Mouse (Mus musculus): ENCODE data around the gene Smu1.
"Not testable (repeated sequence)": the region's sequence is repeated elsewhere in the genome, so short reads cannot be mapped to it uniquely, and the experiment has no call there.

Smu1 gene

DNA sequence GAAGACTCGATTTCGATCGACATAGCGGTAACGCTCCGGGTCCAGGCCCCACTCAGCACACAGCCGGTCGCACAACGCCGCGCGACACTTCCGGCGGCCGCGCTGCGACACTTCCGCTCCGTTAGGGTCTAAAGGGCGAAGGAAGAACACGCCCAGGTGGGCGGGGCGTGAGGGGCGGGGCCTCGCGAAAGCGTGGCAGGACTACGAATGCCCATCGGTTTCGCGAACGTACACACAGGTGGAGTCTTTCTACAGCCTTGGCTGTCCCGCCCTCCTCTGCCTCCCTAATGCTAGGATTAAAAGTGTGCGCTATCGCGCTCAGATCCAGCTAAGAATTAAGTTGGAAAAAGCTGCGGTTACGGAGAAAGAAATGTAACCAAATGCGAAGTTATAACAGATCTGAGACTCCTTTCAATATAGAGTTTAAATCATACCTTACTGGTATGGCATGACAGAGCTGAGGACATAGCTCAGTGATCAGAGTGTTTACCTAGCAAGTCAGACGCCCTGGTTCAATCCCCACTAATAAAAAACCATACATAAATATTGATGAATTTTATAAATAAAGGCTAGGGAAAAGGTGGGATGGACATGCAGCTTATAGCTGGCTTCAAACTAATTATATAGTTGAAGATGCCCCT is at the start of gene Smu1:
Gene Smu1 (minus strand): TSS at position 144 of the 641 bp plus-strand sequence.
- peak; percentile 98 to 99 for DNase-seq

DNA sequence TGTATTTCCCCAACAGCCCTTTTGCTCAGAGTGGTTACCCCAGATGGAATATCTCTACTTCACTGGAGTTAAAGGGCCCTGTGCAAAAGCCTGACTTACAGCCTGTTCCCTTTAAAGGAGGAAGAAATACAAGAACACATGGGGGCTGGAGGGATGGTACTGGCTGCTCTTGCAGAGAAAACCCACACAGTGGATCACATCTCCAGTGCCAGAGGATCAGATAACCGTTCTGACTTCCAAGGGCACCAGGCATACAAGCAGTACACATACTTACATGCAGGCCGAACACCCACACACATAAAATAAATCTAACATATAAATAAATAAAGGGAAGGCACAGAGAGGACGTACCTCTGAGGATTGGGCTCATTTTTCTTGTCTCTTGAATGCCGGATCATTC is 49.7 kb upstream of the Smu1 start:
- DNase-seq = no peak

DNA sequence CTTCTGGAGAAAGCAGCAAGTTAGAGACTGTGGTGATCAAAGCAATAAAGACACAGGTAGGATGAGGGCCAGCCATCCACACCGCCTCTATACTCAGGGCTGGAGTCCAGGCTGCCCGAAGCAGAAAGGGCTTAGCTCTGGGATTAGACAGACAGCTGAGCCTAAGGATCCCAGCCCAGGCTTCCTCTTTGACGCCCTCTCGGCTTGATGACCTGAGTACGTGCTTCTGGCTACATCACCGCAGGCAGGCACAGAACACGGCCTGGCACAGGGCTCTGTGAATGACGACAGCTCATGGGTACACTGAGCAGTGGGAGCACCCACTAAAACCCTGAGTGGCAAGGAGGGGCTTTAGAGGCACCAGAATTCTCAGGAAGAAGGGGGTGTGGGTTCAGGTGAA is 47.7 kb upstream of the Smu1 start:
- no peak for DNase-seq

DNA sequence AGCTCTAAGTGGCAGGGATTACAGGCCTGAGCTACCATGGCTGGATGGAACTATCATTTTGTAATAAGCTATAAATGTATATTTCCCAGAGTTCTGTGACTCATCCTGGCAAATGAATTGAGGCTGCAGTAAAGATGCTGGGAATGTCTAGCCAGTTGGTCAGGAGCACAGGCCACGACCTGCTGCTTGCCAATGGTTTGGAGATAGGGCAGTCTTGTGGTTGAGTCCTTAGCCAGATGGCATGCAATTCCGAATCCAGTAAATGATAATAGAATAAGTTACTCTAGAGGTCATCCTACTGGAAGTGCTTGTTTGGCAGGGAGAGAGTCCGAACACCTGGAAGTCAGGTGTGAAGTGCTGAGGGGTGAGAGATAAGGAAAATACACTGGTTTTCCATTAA is 45.1 kb upstream of the Smu1 start:
- DNase-seq = no peak

DNA sequence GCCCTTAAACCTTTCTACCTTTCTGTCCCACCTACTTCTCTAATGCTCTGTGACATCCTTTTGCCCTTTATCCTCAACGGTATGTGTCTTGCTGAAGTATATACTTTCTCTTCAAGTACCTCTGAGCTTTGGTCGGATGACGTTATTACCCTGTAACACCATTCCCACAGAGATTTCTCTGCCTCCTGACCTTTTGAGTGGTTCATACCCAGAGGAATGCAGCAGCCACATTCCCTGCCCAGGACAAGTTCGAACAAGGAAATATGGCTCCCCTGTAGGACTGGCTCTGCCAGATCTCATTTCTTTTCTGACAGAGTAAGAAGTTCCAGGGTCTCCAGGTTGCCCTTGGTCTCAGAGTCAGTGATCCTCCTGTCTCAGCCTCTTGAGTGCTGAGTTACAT is 44.2 kb upstream of the Smu1 start:
- DNase-seq = no peak

DNA sequence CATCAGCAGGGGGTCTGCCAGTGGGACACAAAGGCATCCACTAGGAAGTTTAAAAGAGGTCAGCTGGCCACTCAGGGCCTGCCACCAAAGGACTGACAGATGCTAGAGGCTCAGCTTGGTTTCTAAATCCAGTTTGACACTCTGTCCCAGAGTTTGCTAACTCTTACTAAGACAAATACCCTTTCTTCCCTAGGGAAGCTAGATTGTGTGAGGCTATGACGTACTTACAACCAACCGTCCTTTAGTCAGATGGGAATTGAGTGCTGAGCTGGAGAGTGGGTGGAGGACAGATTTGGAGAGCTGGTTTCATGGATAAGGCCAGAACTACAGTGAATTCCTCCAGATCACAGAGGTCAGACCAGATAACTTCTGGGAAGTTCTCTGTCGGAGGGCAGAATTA is 43.1 kb upstream of the Smu1 start:
- DNase-seq = no peak

DNA sequence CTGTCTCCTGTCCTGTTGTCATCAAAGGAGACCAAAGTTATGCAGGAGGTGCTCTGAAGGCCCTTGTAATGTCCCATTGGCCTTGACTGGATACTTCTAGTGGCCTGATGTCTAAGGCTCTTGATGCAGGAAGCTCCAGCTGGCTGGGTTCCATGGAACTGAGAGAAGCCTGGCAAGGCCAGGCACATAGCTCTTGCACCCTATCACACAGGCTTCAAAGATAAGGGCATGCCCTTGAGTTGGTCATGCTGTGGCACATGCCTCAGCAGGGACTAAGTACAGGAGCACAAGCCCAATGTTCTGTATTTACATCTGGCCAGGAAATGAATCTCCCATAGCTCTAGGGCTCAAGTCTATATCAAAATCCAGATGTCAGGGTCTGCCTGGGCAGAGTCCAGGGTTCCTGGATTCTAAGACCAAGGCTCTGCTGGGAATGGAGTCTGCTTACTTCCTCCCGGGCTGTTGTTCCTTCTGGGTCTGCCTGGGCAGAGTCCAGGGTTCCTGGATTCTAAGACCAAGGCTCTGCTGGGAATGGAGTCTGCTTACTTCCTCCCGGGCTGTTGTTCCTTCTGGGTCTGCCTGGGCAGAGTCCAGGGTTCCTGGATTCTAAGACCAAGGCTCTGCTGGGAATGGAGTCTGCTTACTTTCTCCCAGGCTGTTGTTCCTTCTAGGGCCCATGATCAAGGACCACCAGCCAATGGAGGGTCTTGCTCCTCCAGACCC is 41.3 kb upstream of the Smu1 start:
- DNase-seq = not testable (repeated sequence)

DNA sequence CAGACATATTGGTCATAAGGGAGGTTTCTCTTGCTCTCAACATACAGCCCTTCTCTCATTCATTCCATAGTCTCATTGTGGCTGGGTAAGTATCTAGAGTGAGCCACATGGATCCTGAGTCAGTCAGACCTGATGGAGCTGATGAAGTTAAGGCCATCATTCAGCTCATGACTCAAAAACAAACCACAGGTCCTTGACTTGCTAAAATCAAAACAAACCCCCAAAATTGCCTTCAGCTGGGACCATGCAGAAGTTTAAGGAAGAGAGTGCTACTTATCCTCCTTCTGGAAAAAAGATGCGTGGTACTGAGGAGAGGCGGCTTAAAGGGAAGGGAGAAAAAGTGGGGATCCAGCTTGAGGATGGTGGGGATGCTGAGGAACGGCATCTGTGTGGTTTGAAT is 38.0 kb upstream of the Smu1 start:
- DNase-seq = no peak

DNA sequence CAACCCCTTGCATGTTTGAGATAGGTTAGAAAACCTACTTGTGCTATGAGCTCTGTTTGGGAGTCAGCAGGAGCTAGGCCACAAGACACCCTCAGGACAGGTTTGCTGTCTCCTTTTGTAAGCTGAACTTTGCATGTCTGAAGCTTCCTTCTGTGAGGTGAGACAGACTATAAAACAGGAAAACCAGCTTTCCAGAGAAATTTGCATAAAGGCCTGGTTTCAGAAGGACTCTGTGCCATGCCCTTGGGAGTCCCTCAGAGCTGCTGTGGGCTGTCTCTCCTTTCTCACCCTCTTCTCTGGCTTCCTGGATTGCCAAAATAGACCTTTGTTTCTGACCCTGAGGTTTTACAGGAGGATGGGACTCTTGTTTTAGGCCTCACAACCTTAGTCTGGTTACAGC is 36.6 kb upstream of the Smu1 start:
- no peak for DNase-seq

DNA sequence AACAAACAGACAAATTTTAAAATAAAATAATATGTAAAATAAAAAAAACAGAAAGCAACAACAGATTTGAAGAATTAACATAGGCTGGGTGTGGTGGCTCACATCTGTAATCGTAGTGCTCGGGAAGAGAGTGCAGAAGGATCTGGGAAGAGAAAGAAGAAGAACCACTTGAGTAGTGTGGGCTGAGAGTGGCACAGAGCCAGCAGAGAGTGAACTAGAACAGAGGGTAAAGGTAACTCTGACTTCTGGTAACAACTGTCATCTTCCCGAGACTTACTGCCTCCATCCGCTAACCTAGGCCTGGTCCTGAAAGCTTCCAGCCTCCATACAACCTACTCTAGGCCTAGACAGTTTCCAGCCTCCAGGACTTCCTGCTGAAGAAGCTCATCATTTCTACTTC is 33.5 kb upstream of the Smu1 start:
- DNase-seq = no peak

DNA sequence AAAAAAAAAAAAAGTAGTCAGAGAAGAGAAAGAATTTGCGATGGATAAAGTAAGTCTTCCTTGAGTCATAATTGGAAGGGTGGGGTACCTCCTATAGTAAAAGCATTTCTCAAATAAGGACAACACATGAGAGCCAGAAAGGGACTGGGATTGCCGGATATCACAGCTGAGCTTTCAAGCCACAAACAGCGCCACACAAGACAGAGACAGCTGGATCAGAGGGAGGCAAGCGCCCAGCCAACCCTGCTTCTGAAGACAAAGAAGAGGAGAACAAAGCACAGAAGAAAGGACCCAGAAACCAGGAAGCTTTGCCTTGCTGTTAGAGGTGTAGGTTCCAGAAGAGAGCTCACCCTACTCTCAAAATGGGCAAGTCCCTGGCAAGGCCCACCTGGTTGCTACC is 28.9 kb upstream of the Smu1 start:
- no peak for DNase-seq

DNA sequence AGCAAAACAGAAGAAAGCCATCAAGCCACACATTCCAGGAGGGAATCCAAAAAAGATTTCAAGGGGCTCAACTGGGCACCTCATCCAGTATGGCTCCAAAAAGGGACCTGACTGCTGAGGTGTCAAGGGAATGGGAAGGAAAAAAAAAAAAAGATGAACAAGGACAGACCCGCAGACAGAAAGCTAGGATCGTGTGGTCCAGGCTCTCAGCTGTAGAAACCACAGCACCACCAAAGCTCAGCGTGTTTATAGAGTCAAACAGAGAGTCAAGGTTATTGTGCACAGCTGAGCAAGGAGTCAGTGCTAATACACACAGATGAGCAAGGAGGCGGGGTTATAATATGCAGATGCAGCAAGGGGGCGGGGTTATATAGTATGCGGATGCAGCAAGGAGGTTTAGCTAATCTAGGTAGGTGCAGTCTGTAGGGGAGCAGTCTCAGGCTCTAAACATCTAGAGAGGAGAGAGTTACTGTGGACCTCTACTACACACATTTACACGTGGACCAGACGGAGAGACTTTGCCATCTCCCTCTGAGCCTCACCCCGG is 28.0 kb upstream of the Smu1 start:
- no peak for DNase-seq

DNA sequence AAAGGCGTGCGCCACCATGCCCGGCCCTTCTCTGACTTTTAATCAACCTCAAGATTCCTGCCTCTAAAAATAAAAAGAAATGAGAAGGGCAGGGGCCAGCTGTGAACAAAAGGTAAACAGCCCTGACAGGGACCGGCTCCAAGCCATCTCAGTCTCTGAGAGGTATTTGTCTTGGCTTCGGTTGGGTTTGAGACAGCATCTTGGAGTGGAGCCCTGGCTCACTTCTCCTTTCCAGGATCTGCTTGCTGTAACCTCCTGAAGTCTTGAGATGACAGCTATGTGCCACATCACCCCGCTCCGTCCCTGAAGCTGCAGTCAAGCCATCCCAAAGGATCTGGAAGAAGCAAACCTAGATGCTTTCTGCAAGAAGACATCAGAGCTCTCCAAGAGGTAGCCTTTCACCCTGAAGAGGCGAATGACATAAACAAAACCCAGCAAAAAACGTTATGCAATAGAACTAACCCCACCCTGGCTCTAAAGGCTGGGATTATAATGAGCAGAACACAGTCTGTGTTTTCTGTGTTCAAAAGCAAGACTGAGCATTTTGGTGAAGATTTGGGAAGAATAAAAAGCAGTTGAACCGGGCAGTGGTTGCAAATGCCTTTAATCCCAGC is 26.9 kb upstream of the Smu1 start:
- peak; percentile 20 to 22 for DNase-seq

DNA sequence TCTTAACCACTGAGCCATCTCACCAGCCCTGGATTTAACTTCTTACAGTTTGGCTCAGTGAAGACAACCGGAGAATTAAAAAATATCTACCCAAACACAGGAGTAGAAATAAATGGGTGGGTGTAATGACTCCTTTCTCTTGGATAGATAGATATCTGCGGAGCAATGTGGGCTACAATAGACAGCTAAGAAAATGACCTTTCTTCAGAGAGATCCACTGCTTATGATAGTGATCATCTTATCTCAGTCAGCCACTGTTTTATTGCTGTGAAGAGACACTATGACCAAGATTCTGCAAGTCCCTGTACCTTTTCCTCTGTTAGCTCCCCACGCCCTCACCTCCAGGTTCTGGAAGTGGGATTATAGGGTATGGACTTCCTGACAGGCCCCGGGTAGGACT is 25.3 kb upstream of the Smu1 start:
- no peak for DNase-seq

DNA sequence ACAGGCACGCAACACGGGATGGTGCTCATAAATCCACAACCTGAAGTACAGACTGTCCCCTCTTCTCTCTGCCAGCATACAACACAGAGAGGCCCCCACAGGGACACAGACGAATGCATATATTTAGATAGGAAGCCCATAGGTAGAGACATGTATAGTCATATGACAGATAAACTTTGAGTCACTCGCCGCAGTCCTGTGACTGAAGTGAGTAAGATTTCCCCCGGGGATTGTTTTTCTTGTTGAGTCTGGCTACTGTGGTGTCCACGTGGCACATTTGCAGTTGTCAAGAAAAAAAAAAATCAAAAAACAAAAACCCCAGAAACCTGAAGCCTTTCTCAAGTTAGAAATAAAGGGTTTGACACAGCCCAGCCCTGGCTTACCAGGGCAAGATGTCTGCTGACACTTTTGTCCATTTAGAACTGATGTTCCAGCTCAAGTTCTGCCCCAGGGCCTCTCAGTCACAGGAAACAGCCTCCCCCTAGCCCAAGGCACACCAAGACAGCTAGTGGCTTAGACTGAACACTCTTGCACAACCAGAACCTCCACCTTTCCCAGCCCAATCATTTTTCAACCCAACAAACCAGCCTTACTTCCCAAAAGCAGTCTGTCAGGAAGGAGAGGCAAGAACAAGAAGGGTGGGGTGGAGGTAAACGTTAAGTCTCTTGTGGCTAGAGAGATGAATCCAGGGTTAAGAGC is 24.2 kb upstream of the Smu1 start:
- DNase-seq = no peak

DNA sequence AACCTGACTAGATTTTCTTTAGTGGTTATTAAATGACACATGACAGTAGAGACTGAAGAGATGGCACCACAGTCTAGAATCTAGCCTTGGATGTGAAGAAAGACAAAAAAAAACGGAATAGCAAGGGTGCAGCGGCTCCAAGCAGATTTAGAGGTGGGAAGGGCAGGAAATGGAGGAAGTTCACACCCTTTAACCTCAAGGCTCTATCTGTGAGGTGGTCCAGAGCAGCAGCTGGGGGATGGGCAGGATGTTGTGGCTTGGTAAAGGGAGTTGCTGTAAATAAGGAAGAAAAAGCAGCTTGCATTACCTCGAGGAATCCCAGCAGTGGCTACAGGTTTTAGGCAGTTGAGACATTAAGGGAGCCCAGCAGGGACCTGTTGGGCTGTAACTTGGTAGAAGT is 23.4 kb upstream of the Smu1 start:
- DNase-seq = no peak

DNA sequence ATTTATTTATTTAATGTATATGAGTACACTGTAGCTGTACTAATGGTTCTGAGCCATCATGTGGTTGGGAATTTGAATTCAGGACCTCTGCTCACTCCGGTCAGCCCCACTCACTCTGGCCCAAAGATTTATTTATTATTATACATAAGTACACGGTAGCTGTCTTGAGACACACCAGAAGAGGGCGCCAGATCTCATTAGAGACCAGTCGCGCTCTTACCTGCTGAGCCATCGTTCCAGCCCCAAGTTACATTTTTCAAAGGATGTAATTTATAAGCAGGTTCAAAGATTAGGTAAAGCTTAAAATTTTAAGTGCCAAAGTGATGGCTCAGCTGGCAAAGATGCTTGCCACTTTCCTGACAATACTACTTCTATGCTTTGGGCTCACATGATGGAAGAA is 20.9 kb upstream of the Smu1 start:
- DNase-seq = peak; percentile 16 to 39

DNA sequence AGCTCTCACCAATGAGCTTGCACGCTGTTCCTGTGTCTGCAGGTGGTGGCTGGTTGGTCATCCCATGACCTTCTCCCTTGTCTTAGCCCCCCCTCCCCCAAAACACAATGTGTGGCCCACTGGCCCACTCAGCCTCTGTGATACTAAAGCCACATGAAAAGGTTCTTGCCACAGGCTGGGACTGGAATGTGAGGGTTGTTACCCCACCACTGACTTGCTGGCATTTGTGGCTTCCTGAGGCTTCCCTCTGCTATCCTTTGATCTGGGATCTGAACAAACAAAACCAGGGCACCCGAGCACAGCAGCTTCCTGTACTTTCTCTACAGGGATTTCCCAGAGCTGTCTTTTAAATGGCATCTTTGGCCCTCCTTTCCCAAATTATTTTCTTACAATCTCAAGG is 19.4 kb upstream of the Smu1 start:
- DNase-seq = no peak

DNA sequence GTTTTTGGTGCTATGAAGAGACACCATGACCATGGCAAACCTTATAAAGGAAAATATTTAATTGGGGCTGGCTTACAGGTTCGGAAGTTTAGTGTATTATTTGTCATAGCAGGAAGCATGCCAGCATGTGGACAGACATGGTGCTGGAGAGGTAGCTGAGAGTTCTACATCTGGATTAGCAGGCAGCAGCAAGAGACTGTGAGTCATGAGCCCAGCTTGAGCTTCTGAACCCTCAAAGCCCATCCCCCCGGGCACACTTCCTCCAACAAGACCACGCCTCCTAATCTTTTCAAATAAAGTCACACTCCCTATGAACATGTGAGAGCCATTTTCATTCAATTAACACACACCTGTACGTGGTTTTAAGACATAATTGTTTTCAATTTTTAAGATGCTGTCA is 18.7 kb upstream of the Smu1 start:
- no peak for DNase-seq

DNA sequence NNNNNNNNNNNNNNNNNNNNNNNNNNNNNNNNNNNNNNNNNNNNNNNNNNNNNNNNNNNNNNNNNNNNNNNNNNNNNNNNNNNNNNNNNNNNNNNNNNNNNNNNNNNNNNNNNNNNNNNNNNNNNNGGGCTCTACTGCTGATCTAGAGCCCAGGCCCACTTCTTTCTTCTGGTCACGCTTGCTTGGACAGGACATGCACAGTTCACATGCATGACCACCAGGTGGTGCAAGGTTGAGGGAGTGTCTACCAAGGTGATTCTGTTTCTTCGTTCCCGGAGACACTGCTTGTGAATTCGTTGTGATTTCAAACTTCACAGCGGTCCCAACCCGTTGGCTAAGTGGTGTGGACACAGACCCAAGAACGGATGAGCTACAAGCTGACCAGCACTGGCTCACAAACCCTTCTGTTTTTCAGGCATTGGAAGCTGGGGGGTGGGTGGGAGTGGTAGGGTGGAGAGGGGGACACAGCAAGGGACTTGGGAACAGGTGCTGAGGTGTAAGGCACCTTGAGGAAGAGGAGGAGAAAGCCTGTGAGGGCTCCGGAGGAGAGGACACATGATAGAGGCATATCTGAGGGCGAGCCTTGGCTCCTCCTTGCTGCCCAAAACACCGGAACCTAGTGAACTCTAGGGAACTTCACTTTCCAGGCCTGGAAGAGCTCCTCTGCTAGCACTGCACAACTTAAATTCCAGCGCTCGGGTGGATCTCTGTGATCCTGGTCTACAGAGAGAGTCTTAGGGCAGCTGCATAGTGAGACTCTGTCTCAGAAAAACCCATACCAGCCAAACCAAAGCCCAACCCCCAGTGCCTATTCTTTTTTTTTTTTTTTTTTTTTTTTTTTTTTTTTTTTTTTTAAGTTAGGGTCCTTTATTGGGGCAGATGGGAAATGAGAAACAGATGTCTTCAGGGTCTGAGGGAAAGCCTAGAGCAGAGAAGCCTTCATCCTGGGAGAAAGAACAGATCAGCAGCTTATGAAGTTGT is 16.8 kb upstream of the Smu1 start:
- DNase-seq = peak; percentile 81 to 90

DNA sequence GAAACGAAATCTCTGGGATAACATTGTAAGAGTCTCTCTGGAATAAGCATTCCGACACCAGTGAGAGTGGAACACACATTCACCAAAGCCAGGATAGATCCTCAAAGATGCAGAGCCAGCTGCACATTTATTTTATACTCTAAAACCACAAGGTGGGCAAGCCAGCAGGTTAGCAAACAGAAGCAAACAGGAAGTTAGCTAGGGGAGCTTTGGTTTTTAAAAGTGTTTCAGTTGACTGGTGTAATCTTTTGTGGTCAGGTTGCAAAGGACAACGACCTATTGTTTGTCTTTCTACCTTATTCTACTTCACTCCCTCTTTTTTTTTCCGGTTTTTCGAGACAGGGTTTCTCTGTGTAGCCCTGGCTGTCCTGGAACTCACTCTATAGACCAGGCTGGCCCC is 2.2 kb upstream of the Smu1 start:
- DNase-seq = no peak

DNA sequence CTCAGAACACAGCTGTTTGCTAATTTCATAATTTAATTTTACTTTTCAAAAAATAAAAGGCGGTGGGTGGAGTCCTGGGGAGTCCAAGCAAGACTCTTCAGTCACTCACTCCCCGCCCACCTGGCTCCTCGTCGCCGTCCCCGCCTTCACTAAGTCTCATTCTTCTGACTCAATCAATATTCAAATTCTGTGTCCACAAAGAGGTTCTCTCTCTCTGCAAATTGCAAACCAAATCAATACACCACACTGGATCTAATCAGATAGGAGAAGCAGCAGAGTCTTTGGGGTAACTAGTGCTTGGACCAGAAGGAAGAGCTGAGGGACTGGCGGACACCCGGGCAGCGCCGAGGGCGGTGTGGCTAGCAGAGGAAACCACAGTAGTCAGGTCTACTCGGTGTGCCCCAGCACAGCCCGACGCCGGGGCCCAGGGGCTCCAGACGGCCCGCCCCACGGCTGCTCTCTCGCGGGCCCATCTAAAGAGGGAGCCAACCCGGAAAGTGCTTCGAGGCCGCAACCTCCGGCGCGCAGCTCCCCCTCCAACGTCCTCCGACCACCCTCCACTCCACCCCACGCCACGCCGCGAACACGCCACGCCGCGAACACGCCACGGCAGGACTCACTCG is 455 bp downstream of the Smu1 start:
- DNase-seq = peak in 1 of 2 experiments; percentile 24

Measured in cerebellum, postnatal 14 days (tissue).